Mouse (Mus musculus) MEL (cell line): ENCODE data around the gene Ywhah. TPM values are rescaled to one million over a fixed set of nuclear protein-coding genes. Genes with fewer than 3 reads are reported as not detected.

Experiments
- DNase-seq: peaks from one replicate; pipeline ENCODE4 v3.0.0; 2011; ENCODE audit warnings: low read depth, low spot score
- H3K27ac ChIP-seq: 2 replicates; pipeline ENCODE4 v1.5.1; 2012; ENCODE audit warnings: low read depth, mild to moderate bottlenecking, control low read depth, low read length, moderate library complexity; ENCODE audit not compliant: control insufficient read depth
- H3K27me3 ChIP-seq, 2 experiments: fragments of 150-350 bp in 1 of 2; sonication (generic) in 1 of 2; 2 replicates each; pipeline ENCODE4 v1.6.1; 2012; ENCODE audit warnings: low read length in 2 of 2, mild to moderate bottlenecking in 2 of 2, improper control_type of control experiment in 1 of 2, moderate library complexity in 1 of 2; ENCODE audit not compliant: insufficient read depth in 2 of 2, control insufficient read depth in 1 of 2
- H3K36me3 ChIP-seq, 2 experiments: 2 replicates each; pipeline ENCODE4 v1.6.1; 2012 to 2014; ENCODE audit warnings: low read length in 2 of 2, improper control_type of control experiment in 1 of 2, inconsistent platforms in 1 of 2, mild to moderate bottlenecking in 1 of 2; ENCODE audit not compliant: insufficient read depth in 2 of 2, control insufficient read depth in 1 of 2
- H3K4me1 ChIP-seq, 2 experiments: fragments of 150-350 bp in 1 of 2; sonication (generic) in 1 of 2; 2 replicates each; pipeline ENCODE4 v1.6.1; 2012; ENCODE audit warnings: low read length in 2 of 2, improper control_type of control experiment in 1 of 2, mild to moderate bottlenecking in 1 of 2; ENCODE audit not compliant: insufficient read depth in 2 of 2, control insufficient read depth in 1 of 2
- H3K4me3 ChIP-seq, 2 experiments: fragments of 150-350 bp in 1 of 2; sonication (generic) in 1 of 2; 2 replicates each; pipeline ENCODE4 v1.5.1; 2012; ENCODE audit warnings: low read depth in 2 of 2, low read length in 2 of 2, mild to moderate bottlenecking in 2 of 2, moderate library complexity in 2 of 2, control low read depth in 1 of 2, improper control_type of control experiment in 1 of 2; ENCODE audit not compliant: control insufficient read depth in 1 of 2, insufficient read depth in 1 of 2
- H3K79me2 ChIP-seq: 2 replicates; pipeline ENCODE4 v1.6.1; 2012; ENCODE audit warnings: mild to moderate bottlenecking, low read length, moderate library complexity; ENCODE audit not compliant: control insufficient read depth, poor library complexity, insufficient read depth
- H3K9ac ChIP-seq: 2 replicates; pipeline ENCODE4 v1.6.1; 2012; ENCODE audit warnings: low read depth, mild to moderate bottlenecking, control low read depth, low read length, moderate library complexity; ENCODE audit not compliant: control insufficient read depth, poor library complexity, severe bottlenecking
- H3K9me3 ChIP-seq: fragments of 150-350 bp; sonication (generic); replicated peaks from 2 replicates; pipeline ENCODE4 v1.6.1; 2012; ENCODE audit warnings: mild to moderate bottlenecking, low read length, improper control_type of control experiment, moderate library complexity; ENCODE audit not compliant: insufficient read depth
- BHLHE40 ChIP-seq: IDR thresholded peaks from 2 replicates; pipeline ENCODE4 v1.6.1; 2012; ENCODE audit warnings: low read depth, mild to moderate bottlenecking, inconsistent platforms, low read length, improper control_type of control experiment, borderline replicate concordance
- CHD1 ChIP-seq: IDR thresholded peaks from 2 replicates; pipeline ENCODE4 v1.6.1; 2012; ENCODE audit warnings: low read depth, mild to moderate bottlenecking, inconsistent platforms, low read length, improper control_type of control experiment
- CHD2 ChIP-seq: IDR thresholded peaks from 2 replicates; pipeline ENCODE4 v1.6.1; 2011; ENCODE audit warnings: low read length, improper control_type of control experiment
- CTCF ChIP-seq, 3 experiments: IDR thresholded peaks in 2 of 3; conservative IDR thresholded peaks in 1 of 3; 2 replicates each; pipeline ENCODE4 v1.5.1; 2011 to 2012; ENCODE audit warnings: low read length in 3 of 3, low read depth in 2 of 3, mild to moderate bottlenecking in 2 of 3, improper control_type of control experiment in 1 of 3, inconsistent platforms in 1 of 3, mixed read lengths in 1 of 3, moderate library complexity in 1 of 3; ENCODE audit not compliant: control insufficient read depth in 1 of 3, insufficient read depth in 1 of 3, poor library complexity in 1 of 3, severe bottlenecking in 1 of 3
- ELF1 ChIP-seq: IDR thresholded peaks from 2 replicates; pipeline ENCODE4 v1.6.1; 2014; ENCODE audit warnings: low read depth, mild to moderate bottlenecking, inconsistent platforms, low read length, improper control_type of control experiment, moderate library complexity
- EP300 ChIP-seq, 2 experiments: IDR thresholded peaks; 2 replicates each; pipeline ENCODE4 v1.6.1; 2011; ENCODE audit warnings: improper control_type of control experiment in 2 of 2, low read length in 2 of 2, low read depth in 1 of 2, mild to moderate bottlenecking in 1 of 2
- ETS1 ChIP-seq: IDR thresholded peaks from 2 replicates; pipeline ENCODE4 v1.6.1; 2012; ENCODE audit warnings: low read depth, mild to moderate bottlenecking, inconsistent platforms, low read length, improper control_type of control experiment, moderate library complexity
- GATA1 ChIP-seq: IDR thresholded peaks from 2 replicates; pipeline ENCODE4 v1.6.1; 2011; ENCODE audit warnings: low read depth, low read length, improper control_type of control experiment
- KAT2A ChIP-seq: conservative IDR thresholded peaks from 2 replicates; pipeline ENCODE4 v1.6.1; 2012; ENCODE audit warnings: low read depth, low read length, improper control_type of control experiment, inconsistent platforms
- MEF2A ChIP-seq: IDR thresholded peaks from 2 replicates; pipeline ENCODE4 v1.6.1; 2014; ENCODE audit warnings: low read depth, mild to moderate bottlenecking, inconsistent platforms, low read length, improper control_type of control experiment; ENCODE audit not compliant: poor library complexity, insufficient replicate concordance, severe bottlenecking; ENCODE audit errors: extremely low read depth
- MYB ChIP-seq: IDR thresholded peaks from 2 replicates; pipeline ENCODE4 v1.6.1; 2011; ENCODE audit warnings: mild to moderate bottlenecking, low read depth, low read length, improper control_type of control experiment
- POLR2AphosphoS5 ChIP-seq: IDR thresholded peaks from 2 replicates; pipeline ENCODE4 v1.6.1; 2012; ENCODE audit warnings: low read depth, borderline replicate concordance, mild to moderate bottlenecking, inconsistent platforms, low read length, moderate library complexity, mixed read lengths
- SIN3A ChIP-seq: IDR thresholded peaks from 2 replicates; pipeline ENCODE4 v1.6.1; 2012; ENCODE audit warnings: low read length, improper control_type of control experiment, inconsistent platforms
- SMC3 ChIP-seq: IDR thresholded peaks from 2 replicates; pipeline ENCODE4 v1.6.1; 2011; ENCODE audit warnings: low read depth, low read length, improper control_type of control experiment
- TBP ChIP-seq: IDR thresholded peaks from 2 replicates; pipeline ENCODE4 v1.8.0; 2011; ENCODE audit warnings: low read depth, low read length, improper control_type of control experiment
- TCF12 ChIP-seq: IDR thresholded peaks from 2 replicates; pipeline ENCODE4 v1.6.1; 2014; ENCODE audit warnings: low read depth, mild to moderate bottlenecking, inconsistent platforms, low read length, improper control_type of control experiment, moderate library complexity
- USF1 ChIP-seq: IDR thresholded peaks from 2 replicates; pipeline ENCODE4 v1.6.1; 2014; ENCODE audit warnings: low read depth, mild to moderate bottlenecking, inconsistent platforms, low read length, improper control_type of control experiment, moderate library complexity
- USF2 ChIP-seq, 2 experiments: IDR thresholded peaks; 2 replicates each; pipeline ENCODE4 v1.6.1; 2011 to 2012; ENCODE audit warnings: improper control_type of control experiment in 2 of 2, low read length in 2 of 2, borderline replicate concordance in 1 of 2, inconsistent platforms in 1 of 2, low read depth in 1 of 2, mild to moderate bottlenecking in 1 of 2; ENCODE audit not compliant: insufficient read depth in 1 of 2
- ZC3H11A ChIP-seq: IDR thresholded peaks from 2 replicates; pipeline ENCODE4 v1.6.1; 2012; ENCODE audit warnings: low read depth, mild to moderate bottlenecking, inconsistent platforms, low read length, improper control_type of control experiment
- ZKSCAN1 ChIP-seq: IDR thresholded peaks from 2 replicates; pipeline ENCODE4 v1.6.1; 2012; ENCODE audit warnings: low read depth, mild to moderate bottlenecking, inconsistent platforms, low read length, improper control_type of control experiment, moderate library complexity
- ZMIZ1 ChIP-seq: IDR thresholded peaks from 2 replicates; pipeline ENCODE4 v1.6.1; 2012; ENCODE audit warnings: low read depth, mild to moderate bottlenecking, inconsistent platforms, low read length, improper control_type of control experiment, moderate library complexity
- polyA plus RNA-seq, 2 experiments: library from polyadenylated mRNA; stranded (reverse) in 1 of 2; unstranded in 1 of 2; fragments of >175 nt in 1 of 2; fragments of >200 nt in 1 of 2; gene quantifications; 2 replicates each; pipeline versions ENCODE4 v1.2.1 to v1.2.4; 2012; ENCODE audit warnings: low replicate concordance in 2 of 2, low read depth in 1 of 2; ENCODE audit not compliant: insufficient read length in 2 of 2, insufficient read depth in 1 of 2, missing spikeins in 1 of 2
- total RNA-seq: library from RNA; depleted of rRNA; stranded (reverse); fragments of 300-350 nt; gene quantifications from 2 replicates; pipeline ENCODE4 v1.2.3, GENCODE M21; 2012

Gene Ywhah
- total and polyA plus RNA-seq, 3 experiments = 80.0 to 312 TPM; not detected in 1

- H3K4me1 ChIP-seq = no peaks in the 10 kb centered on the region
- no peak overlapping the region for H3K4me3 ChIP-seq
- H3K27ac ChIP-seq = no peak overlapping the region
- TF ChIP-seq POLR2AphosphoS5 (no peak), TBP (no peak), ZKSCAN1 (no peak), MEF2A (no peak), BHLHE40 (no peak), TCF12 (no peak), CHD1 (no peak), MYB (no peak), EP300 (IDR thresholded peaks at IDR 0.05; ENCODE audit: low read depth in 1 of 2, low read length in 2 of 2) (no peak), USF2 (IDR thresholded peaks at IDR 0.05; ENCODE audit: borderline replicate concordance in 1 of 2, insufficient read depth in 1 of 2, low read depth in 1 of 2, low read length in 2 of 2) (no peak), CHD2 (no peak), KAT2A (no peak), USF1 (no peak)
- no peaks in the 10 kb centered on the region for H3K9me3 ChIP-seq
- H3K27me3 ChIP-seq = peaks cover 6 to 12% of the 10 kb centered on the region in 2 experiments; a peak in 3 of 4 replicates
- H3K79me2 ChIP-seq = no peaks in the 10 kb centered on the region
- H3K9ac ChIP-seq = no peak overlapping the region
- no peak for DNase-seq
- H3K36me3 ChIP-seq = no peaks in the 10 kb centered on the region
Measured at GRCm38 (mm10) chr5:33045316-33045705, 26.7 kb downstream of the Ywhah start.

- no peak for DNase-seq
- Histone ChIP-seq H3K9me3 (no peaks in the 10 kb centered on the region), H3K27ac (no peak overlapping the region), H3K79me2 (no peaks in the 10 kb centered on the region), H3K4me1 (no peaks in the 10 kb centered on the region), H3K27me3 (peaks cover 19 to 21% of the 10 kb centered on the region in 2 experiments), H3K9ac (no peak overlapping the region), H3K4me3 (no peak overlapping the region), H3K36me3 (no peaks in the 10 kb centered on the region)
- no peak for TF ChIP-seq ETS1
- no peak for TF ChIP-seq SIN3A
- no peak for TF ChIP-seq USF1
- TF ChIP-seq GATA1 = no peak
- TF ChIP-seq ELF1 = no peak
- TF ChIP-seq KAT2A = no peak
- no peak for TF ChIP-seq ZC3H11A
- TF ChIP-seq USF2 (IDR thresholded peaks at IDR 0.05; ENCODE audit: borderline replicate concordance in 1 of 2, insufficient read depth in 1 of 2, low read depth in 1 of 2, low read length in 2 of 2) = no peak
- TF ChIP-seq SMC3 = no peak
- no peak for TF ChIP-seq ZMIZ1
- TF ChIP-seq CTCF (IDR thresholded peaks at IDR 0.05 in 2 of 3, conservative IDR thresholded peaks at IDR 0.05 in 1 of 3; ENCODE audit: control insufficient read depth in 1 of 3, insufficient read depth in 1 of 3, low read depth in 2 of 3, low read length in 3 of 3, poor library complexity in 1 of 3, severe bottlenecking in 1 of 3) = no peak
Measured at GRCm38 (mm10) chr5:33052849-33053582, 34.4 kb downstream of the Ywhah start.
